Mouse (Mus musculus) brown adipose tissue, adult 24 weeks (tissue): ENCODE results near the gene Gm49336. TPM values are rescaled to one million over a fixed set of nuclear protein-coding genes. Genes with fewer than 3 reads are reported as not detected.

Experiments used
- H3K27ac ChIP-seq: fragments of 200-500 bp; replicated peaks from 2 replicates; pipeline ENCODE4 v1.5.1; 2012; ENCODE audit warnings: low read depth, mild to moderate bottlenecking, low read length
- H3K4me1 ChIP-seq: fragments of 200-500 bp; 2 replicates; pipeline ENCODE4 v1.6.1; 2012; ENCODE audit warnings: low read length, mixed read lengths; ENCODE audit not compliant: control insufficient read depth, insufficient read depth, insufficient read length
- H3K4me3 ChIP-seq: fragments of 200-500 bp; 2 replicates; pipeline ENCODE4 v1.5.1; 2012; ENCODE audit warnings: low read depth, mild to moderate bottlenecking, low read length, moderate library complexity; ENCODE audit not compliant: insufficient read depth
- polyA plus RNA-seq: library from polyadenylated mRNA; stranded (reverse); fragments of >200 nt; gene quantifications from 2 replicates; pipeline ENCODE4 v1.2.4, GENCODE M21; 2012; ENCODE audit not compliant: missing spikeins, insufficient read depth, insufficient read length

The Gm49336 gene
- 9.5 and 11.7 TPM in 2 replicates for polyA plus RNA-seq

- peak within 1 kb of the TSS; percentile 86 for H3K4me3 ChIP-seq
- peak within 1 kb of the TSS; percentile 91 for H3K27ac ChIP-seq
- no peaks in the 10 kb centered on the region; the same call in 1 of the 2 replicates for H3K4me1 ChIP-seq
Observed at GRCm38 (mm10) chr14:60251281-60252003, at the start of gene Gm49336, which contains the start of gene Nupl1. Gene Gm49336, minus strand, starts transcription at chr14:60251507. Gene Nupl1, minus strand, starts transcription at chr14:60251431.

DNA sequence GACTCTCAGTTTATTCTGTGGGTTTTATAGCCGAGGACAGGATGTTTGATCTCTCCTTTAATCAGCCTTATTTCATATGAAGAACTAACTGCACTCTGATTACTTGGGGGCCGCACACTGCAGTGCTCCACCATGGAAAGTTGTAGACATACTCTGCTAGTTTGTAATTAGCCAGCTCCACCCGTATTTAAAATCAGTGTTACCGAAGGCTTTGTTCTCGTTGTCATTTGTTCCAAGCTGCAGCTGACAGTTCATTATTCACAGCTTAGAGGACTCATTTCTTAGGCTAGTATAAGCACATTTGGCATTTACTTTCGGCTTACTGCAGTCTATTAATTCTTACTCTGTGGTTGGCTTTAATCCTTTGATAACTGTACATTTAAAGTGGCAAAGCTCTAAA lies 49.7 kb upstream of the Gm49336 start:
- H3K4me1 ChIP-seq: no peaks in the 10 kb centered on the region
- H3K27ac ChIP-seq: no peak overlapping the region
- no peak overlapping the region for H3K4me3 ChIP-seq

- H3K4me1 ChIP-seq: no peaks in the 10 kb centered on the region
- H3K27ac ChIP-seq: no peak overlapping the region
- no peak overlapping the region for H3K4me3 ChIP-seq
Observed at GRCm38 (mm10) chr14:60300224-60300991, 49.1 kb upstream of the Gm49336 start.

- Histone ChIP-seq H3K4me1 (no peaks in the 10 kb centered on the region), H3K4me3 (no peak overlapping the region), H3K27ac (no peak overlapping the region)
Observed at GRCm38 (mm10) chr14:60295531-60295930, 44.2 kb upstream of the Gm49336 start.

DNA sequence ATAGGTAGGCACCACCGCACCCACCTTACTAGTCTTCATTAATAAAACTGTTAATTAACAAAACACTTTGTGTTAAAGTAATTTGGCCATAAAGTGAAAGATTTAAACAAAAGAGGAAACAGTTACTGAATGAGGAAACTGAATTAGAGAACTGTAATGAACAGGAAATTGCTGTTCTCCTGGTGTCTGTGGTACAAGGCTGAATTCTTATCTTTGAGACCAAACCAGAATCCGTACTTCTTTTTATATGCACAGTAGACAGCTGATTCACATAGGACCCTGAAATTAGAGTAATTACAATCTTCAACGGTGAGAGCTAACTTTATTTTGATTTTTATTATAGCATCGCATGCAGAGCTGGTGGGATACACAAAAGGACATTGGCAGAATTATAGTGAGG lies 39.1 kb upstream of the Gm49336 start:
- no peaks in the 10 kb centered on the region for H3K4me1 ChIP-seq
- H3K4me3 ChIP-seq: no peak overlapping the region
- H3K27ac ChIP-seq: no peak overlapping the region

DNA sequence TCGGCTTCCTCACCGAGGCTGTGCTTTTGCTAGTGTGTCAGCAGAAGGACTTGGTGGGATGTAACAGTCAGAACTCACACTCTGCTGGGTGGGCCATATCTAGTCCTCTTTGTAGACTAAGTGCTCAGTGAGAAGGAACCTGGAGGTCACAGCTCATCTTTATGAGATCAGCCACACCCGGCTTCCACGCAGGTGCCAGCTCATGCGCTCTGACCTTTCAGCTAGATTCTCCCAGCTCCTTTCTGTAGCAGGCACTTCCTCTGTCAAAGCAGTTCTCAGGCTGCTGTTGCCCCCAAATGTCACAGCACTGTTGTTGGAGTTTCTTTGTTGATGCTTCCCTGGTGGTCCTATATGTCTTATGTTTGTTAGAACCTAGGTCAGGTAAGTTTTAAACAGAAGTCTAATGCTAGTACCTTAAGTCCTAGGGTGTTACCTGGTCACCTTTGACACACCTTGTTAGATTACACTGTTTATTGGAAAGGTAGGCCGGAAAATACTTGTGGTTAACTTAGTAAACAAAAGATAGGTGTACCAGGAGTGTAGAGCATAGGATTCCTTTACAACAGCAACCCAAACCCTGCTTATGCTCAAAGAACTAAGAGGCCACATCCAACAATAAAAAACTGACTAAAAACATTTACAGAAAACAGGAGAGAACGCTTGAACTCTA lies 35.0 kb upstream of the Gm49336 start:
- no peaks in the 10 kb centered on the region for H3K4me1 ChIP-seq
- no peak overlapping the region for H3K4me3 ChIP-seq
- H3K27ac ChIP-seq: no peak overlapping the region

DNA sequence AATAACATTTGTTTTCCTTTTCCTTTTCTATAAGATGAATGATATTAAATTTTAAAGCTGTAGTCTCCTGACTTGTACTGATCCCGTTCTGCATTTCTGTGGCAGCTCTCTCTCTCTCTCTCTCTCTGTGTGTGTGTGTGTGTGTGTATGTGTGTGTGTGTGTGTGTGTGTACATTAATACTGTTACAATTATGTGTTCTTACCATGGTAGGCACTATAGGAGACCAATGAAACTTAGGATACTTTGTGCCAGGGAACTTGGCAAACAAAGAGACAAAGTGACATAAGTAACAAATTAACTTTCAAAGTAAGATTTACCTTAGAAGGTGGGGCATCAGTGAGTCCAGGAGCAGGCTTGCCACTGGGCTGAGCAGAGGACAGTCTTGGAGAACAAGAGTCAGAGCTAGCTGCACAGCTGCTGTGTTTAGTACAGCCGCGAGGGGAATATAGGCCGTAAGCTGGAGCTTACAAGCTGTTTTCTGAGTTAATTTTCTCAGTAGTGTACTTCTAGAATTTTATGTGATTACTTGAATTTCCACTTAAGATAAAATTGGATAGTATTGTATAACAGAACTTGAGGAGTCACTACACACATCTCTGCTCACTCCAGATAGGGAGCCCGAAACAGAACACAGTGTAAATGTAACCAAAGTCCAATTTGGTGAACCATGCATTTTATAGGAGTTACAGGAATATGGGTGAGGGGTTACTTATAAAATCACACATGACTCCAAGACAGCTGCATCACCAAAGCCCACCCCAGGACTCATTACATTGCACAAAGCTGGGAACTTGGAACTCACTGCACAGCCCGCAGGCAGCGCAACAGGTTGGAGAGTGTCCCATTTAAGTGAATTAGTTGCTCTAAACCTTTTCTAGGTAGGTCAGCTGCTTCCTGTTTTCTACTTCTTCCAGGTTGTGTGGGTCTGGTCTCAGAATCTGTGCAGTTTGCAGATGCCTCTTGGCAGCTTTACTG lies 24.3 kb upstream of the Gm49336 start:
- Histone ChIP-seq H3K4me3 (no peak overlapping the region), H3K27ac (no peak overlapping the region), H3K4me1 (peaks cover 7% of the 10 kb centered on the region; the same call in 1 of the 2 replicates)

GRCm38 (mm10) chr14:60273346-60273745 lies 22.0 kb upstream of the Gm49336 start:
- H3K4me3 ChIP-seq: no peak overlapping the region
- peaks cover 7% of the 10 kb centered on the region; the same call in 1 of the 2 replicates for H3K4me1 ChIP-seq
- H3K27ac ChIP-seq: peak overlapping the region; percentile 56

DNA sequence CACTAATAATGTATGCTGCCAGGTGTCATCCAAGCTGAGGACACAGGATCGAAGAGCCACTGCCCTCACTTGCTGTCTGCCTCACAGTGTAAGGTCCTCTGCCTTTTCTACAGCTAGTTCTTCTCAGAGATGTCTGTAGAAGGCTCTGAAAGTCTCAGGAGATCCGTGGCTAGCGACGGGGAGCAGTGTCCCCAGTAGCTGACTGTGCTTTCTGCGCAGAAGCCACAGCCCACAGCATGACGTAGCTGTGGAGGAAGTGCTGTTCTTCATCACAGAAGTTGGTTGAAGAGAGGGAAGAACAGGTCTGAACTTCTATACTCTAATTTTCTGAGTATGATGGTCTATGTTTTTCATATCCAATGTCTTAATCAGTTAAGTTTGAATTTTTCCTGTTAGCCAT lies 18.0 kb upstream of the Gm49336 start:
- peaks cover 7% of the 10 kb centered on the region; the same call in 1 of the 2 replicates for H3K4me1 ChIP-seq
- H3K4me3 ChIP-seq: no peak overlapping the region
- H3K27ac ChIP-seq: no peak overlapping the region

DNA sequence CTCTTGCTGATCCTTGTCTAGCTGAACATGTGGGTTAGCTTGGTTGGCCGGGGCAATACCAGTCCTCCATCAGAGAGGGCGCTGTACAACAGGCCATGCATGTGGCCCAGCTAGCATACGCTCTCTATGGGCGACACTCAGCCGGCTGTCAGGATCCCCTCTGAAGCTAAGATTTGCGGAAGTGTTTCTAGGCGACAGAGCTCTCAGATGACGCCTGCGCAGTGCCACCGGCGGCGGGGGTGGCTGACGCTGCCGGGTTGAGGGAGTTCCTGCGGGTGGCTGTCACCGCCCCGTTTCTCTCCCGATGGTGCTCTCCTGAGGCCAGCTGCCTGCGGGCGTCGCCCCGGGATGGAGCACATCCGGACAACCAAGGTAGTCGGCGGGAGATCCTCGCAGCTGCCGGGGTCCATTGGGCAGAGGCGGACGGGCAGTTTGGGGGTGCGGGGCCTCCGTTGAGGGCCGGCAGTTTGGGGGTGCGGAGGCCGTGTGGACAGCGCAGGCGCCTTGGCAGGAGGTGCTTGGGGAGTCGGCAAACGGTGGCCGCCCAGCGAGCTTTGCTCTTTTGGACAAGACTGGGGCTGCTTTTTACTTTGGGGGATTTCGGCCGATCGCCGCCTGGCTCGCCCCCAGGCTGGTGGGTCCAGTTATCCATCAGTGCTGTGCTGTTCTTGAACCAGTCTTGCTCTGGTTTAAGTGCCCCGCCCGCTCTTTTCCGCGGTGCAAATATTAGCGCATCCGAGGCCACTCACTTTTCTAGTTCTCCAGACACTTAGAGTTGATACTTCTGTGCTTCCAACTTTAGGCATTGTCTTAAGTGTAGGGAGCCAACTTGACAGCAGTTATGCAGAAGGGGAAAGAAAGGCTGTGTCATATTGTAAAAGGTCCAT lies 13.9 kb upstream of the Gm49336 start, which contains the start of gene Mtmr6:
Mtmr6 (plus strand) TSS at position 239 of the 887 bp plus-strand sequence.
- Histone ChIP-seq H3K27ac (peak within 1 kb of the TSS; percentile 66), H3K4me1 (no peaks in the 10 kb centered on the region), H3K4me3 (peak within 1 kb of the TSS; percentile 87)

DNA sequence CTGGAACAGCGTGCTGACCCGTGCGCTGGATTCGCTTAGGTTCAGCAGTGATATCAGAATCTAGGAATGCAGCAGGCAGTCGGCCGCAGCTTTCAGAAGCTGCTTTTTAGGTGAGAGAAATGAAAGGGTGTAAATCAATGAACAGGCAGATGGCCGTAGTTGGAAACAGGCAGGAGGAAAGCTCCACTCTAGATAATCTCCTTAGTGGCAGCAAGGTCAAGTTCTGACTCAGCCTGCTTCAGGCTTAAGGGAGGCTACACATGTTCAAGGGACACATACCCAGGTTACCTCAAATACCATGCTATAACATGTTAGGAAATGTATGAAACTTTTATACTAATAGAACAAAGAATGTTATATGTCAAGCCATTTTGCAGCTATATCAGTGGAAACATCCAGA lies 11.0 kb upstream of the Gm49336 start:
- H3K27ac ChIP-seq: no peak overlapping the region
- no peak overlapping the region for H3K4me3 ChIP-seq
- H3K4me1 ChIP-seq: no peaks in the 10 kb centered on the region

DNA sequence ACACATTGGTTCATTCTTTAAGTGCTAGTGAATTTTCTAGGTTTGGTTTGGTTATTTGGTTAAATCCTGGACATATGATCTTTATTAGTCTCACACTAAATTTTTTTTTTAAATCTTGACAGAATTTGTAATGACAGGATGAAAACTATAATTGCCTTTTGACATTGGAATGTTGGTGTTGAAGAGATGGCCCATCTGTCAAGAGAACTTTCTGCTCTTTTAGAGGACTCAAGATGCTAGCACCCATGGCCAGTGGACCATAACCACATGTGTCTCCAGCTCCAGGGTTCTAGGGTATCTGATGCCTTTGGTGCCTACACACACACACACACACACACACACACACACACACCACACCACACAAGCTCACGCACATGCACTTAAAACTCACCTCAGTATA lies 6.5 kb upstream of the Gm49336 start:
- Histone ChIP-seq H3K4me3 (no peak overlapping the region), H3K27ac (no peak overlapping the region), H3K4me1 (no peaks in the 10 kb centered on the region)

DNA sequence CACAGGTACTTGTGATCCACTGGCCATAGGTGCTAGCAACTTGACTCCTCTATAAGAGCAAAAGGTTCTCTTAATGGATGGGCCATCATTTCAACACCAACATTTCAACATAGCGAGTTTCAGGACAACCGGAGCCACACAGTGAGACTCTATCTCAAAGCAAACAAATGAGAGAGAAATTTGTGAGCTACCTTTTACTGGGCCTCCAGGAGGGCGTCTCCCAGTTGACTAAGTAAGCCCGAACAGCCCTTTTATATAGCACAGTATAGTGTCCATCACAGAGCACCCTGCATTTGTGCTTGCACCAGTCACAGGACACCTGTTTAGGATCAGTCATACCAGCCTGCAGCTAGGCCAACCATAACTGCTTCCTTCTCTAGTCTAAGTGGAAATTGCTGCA lies 5.8 kb upstream of the Gm49336 start:
- no peaks in the 10 kb centered on the region for H3K4me1 ChIP-seq
- H3K4me3 ChIP-seq: no peak overlapping the region
- H3K27ac ChIP-seq: no peak overlapping the region
